Mouse (Mus musculus) adrenal gland, adult 18-20 months (tissue): Measurements from ENCODE around the gene Osbpl10. TPM values are rescaled to one million over a fixed set of nuclear protein-coding genes. Genes with fewer than 3 reads are reported as not detected.
"Not testable (repeated sequence)": the region's sequence is repeated elsewhere in the genome, so short reads cannot be mapped to it uniquely, and the experiment has no call there.

Source experiments
- DNase-seq, 2 experiments: peaks; one replicate each; pipeline ENCODE4 v3.0.0; 2021 to 2022; ENCODE audit warnings: low spot score in 2 of 2
- long read RNA-seq, 2 experiments: library from polyadenylated mRNA; stranded (forward); transcript quantifications; one replicate each; pipeline ENCODE4 v2.0.0; 2021
- total RNA-seq, 2 experiments: library from RNA; stranded (reverse); gene quantifications; 1 replicate in 1 of 2; 2 replicates in 1 of 2; pipeline ENCODE4 v1.2.3; 2021

The Osbpl10 gene
- 1 to 10 TPM; 4.2 to 6.5 TPM for total RNA-seq
- long read RNA-seq, experiment 1, partial matches to known transcripts = 0 of 2 reads
- long read RNA-seq, experiment 1, other reads (novel, unspliced or antisense) = 0 of 2 reads
- long read RNA-seq, experiment 2, partial matches to known transcripts = 1 of 8 reads
- long read RNA-seq, experiment 2, other reads (novel, unspliced or antisense) = 2 of 8 reads

- DNase-seq = peak; percentile 74 to 79
These were observed at the start of gene Osbpl10 for GRCm38 (mm10) chr9:114978281-114979111. Osbpl10 (plus strand) TSS chr9:114978569.

GRCm38 (mm10) chr9:114930464-114931090 is 47.8 kb upstream of the Osbpl10 start:
- DNase-seq = peak; percentile 13 to 56

- DNase-seq = peak; percentile 19 to 27
These were observed 45.8 kb upstream of the Osbpl10 start for GRCm38 (mm10) chr9:114932607-114933006.

GRCm38 (mm10) chr9:114933037-114933722 is 45.2 kb upstream of the Osbpl10 start:
- no peak for DNase-seq

GRCm38 (mm10) chr9:114933723-114934171 is 44.6 kb upstream of the Osbpl10 start, which contains the start of gene Gpd1l:
Gpd1l (minus strand) TSS chr9:114933987.
- peak; percentile 94 to 95 for DNase-seq

GRCm38 (mm10) chr9:114934231-114934630 is 44.1 kb upstream of the Osbpl10 start:
- no peak for DNase-seq

- no peak for DNase-seq
These were observed 43.0 kb upstream of the Osbpl10 start for GRCm38 (mm10) chr9:114935321-114935720.

- DNase-seq = no peak
These were observed 41.7 kb upstream of the Osbpl10 start for GRCm38 (mm10) chr9:114936687-114937086.

GRCm38 (mm10) chr9:114944642-114945041 is 33.7 kb upstream of the Osbpl10 start:
- DNase-seq = no peak

GRCm38 (mm10) chr9:114945576-114945975 is 32.8 kb upstream of the Osbpl10 start:
- DNase-seq = no peak

GRCm38 (mm10) chr9:114948395-114948794 is 30.0 kb upstream of the Osbpl10 start:
- DNase-seq = peak in 1 of 2 experiments; percentile 12

- DNase-seq = no peak
These were observed 25.5 kb upstream of the Osbpl10 start for GRCm38 (mm10) chr9:114952866-114953265.

- DNase-seq = no peak
These were observed 23.0 kb upstream of the Osbpl10 start for GRCm38 (mm10) chr9:114955340-114955739.

- no peak for DNase-seq
These were observed 21.4 kb upstream of the Osbpl10 start for GRCm38 (mm10) chr9:114956945-114957344.

- DNase-seq = no peak
These were observed 18.2 kb upstream of the Osbpl10 start for GRCm38 (mm10) chr9:114960043-114960789.

GRCm38 (mm10) chr9:114960844-114961243 is 17.5 kb upstream of the Osbpl10 start:
- no peak for DNase-seq

- DNase-seq = no peak
These were observed 14.3 kb upstream of the Osbpl10 start for GRCm38 (mm10) chr9:114964093-114964492.

GRCm38 (mm10) chr9:114966286-114966685 is 12.1 kb upstream of the Osbpl10 start:
- DNase-seq = not testable (repeated sequence)

- DNase-seq = peak; percentile 21 to 26
These were observed 698 bp upstream of the Osbpl10 start for GRCm38 (mm10) chr9:114977461-114978280.

- DNase-seq = no peak
These were observed 1.6 kb downstream of the Osbpl10 start for GRCm38 (mm10) chr9:114979969-114980368.
